Mouse (Mus musculus) megakaryocyte, embryonic 14.5 days (primary cell): ENCODE data around the gene Ccdc81.

ENCODE experiments used
- FLI1 ChIP-seq: IDR thresholded peaks from 2 replicates; pipeline ENCODE4 v1.6.1; 2012; ENCODE audit warnings: low read length, inconsistent platforms, mixed read lengths
- GATA1 ChIP-seq: IDR thresholded peaks from 3 replicates; pipeline ENCODE4 v1.6.1; 2012; ENCODE audit warnings: mixed read lengths, low read length, inconsistent platforms, borderline replicate concordance

- TF ChIP-seq GATA1 (no peak), FLI1 (no peak)
Observed at GRCm38 (mm10) chr7:89852158-89853095, 51.0 kb downstream of the Ccdc81 start.
